ENCODE assay signal across 8 mouse cellular contexts in the genomic region with DNA sequence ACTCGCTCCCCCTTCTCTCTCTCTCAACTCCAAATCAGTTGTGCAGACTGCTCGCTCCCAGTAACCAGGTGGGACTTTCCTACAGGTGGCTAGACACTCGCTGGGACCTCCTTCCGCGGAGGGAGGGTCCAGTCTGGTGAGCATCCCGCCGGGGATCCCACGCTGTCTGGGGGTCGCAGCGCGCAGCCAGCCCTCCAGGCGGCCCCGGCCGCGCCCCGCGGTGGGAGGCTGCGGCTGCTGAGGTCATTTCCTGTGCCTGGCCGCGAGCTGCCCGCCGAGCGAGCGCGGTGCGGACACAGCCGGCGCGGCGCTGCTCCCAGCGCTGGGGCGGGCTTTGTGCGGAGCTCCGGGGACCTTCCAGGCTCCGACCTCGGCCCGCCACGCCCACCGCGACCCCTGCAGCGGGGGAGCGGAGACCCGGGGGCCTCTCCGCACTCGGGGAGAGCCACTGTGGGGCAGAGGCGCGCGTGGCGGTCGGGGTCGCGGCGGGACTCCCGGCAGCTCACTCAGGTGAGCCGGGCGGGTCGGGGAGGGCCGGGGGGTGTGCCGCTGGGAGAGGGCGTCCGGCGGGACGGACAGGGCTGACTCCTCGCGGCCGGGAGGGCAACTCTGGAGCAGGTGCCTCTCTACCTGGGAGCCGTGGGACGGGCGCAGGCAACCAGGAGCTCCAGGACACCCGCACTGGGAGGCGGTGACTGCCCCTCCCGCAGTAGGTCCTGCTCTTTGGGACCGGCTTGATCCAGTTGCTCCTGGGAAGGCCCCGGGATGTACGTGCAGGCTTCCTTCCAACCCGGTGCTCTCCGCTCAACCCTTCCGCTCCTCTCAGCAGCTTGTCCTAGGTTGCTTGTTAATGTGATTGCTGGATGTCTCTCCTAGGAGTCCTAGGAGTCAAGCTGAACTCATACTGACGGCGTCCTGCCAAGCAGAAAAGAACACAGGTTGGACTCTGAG. TPM values are rescaled to one million over a fixed set of nuclear protein-coding genes. Genes with fewer than 3 reads are reported as not detected.
DNase-seq lines count a peak whose midpoint lies in the region; ATAC-seq lines count a peak whose summit lies in the region.

A gene (plus strand): TSS at position 253 of the 951 bp plus-strand sequence.

- peaks cover 60% of the 10 kb centered on the region for H3K27me3 ChIP-seq in liver, embryonic 15.5 days
- H3K27me3 ChIP-seq in neural tube, embryonic 11.5 days (ENCODE audit: control insufficient read depth, insufficient read depth, low read length), result no peaks in the 10 kb centered on the region

- no peaks in the 10 kb centered on the region for H3K9me3 ChIP-seq in liver, embryonic 15.5 days (replicated peaks)
- no peaks in the 10 kb centered on the region for H3K9me3 ChIP-seq in neural tube, embryonic 11.5 days (ENCODE audit: control insufficient read depth, low read length)

- peak within 1 kb of the TSS; percentile 78 for H3K4me2 ChIP-seq in liver, embryonic 15.5 days
- H3K4me2 ChIP-seq in neural tube, embryonic 11.5 days (ENCODE audit: low read depth), result peak within 1 kb of the TSS; percentile 82

- H3K4me1 ChIP-seq in liver, embryonic 15.5 days (replicated peaks), result no peaks in the 10 kb centered on the region
- 0 out of 2 replicates have a peak, but pooled peaks cover 5% of the 10 kb centered on the region for H3K4me1 ChIP-seq in neural tube, embryonic 11.5 days (ENCODE audit: control insufficient read depth, insufficient read depth, low read length)

- no peaks in the 10 kb centered on the region for H3K36me3 ChIP-seq in liver, embryonic 15.5 days (replicated peaks)
- no peaks in the 10 kb centered on the region for H3K36me3 ChIP-seq in neural tube, embryonic 11.5 days (ENCODE audit: control insufficient read depth, insufficient read depth, low read length)

- peak within 1 kb of the TSS; percentile 35; the same call in 1 of the 2 replicates for H3K9ac ChIP-seq in liver, embryonic 15.5 days
- H3K9ac ChIP-seq in neural tube, embryonic 11.5 days (ENCODE audit: low read length), result peak within 1 kb of the TSS; percentile 86

- peak within 1 kb of the TSS; percentile 61 for H3K4me3 ChIP-seq in liver, embryonic 15.5 days (replicated peaks)
- peak within 1 kb of the TSS; percentile 78 for H3K4me3 ChIP-seq in neural tube, embryonic 11.5 days (ENCODE audit: low read depth, low read length)

- no peak within 1 kb of the TSS for H3K27ac ChIP-seq in liver, embryonic 15.5 days (replicated peaks)
- peak within 1 kb of the TSS; percentile 39; the same call in 1 of the 2 replicates for H3K27ac ChIP-seq in neural tube, embryonic 11.5 days (ENCODE audit: low read depth, low read length)

- peak; percentile 34; the same call in 1 of the 2 replicates for ATAC-seq in liver, embryonic 15.5 days (ENCODE audit: insufficient read depth)
- ATAC-seq in neural tube, embryonic 11.5 days (ENCODE audit: insufficient read depth, low FRiP score, low TSS enrichment), result peak; percentile 95

- WGBS in liver, embryonic 15.5 days (ENCODE audit: insufficient replicate concordance), result 2% methylated on average over 80 of the region's 80 CpGs
- WGBS in neural tube, embryonic 11.5 days, result 1% methylated on average over 70 of the region's 80 CpGs

- DNase-seq in B cell, adult 2 months, result peak; percentile 54 to 64
- peak; percentile 86 for DNase-seq in ZHBTc4 (ENCODE audit: low read depth, low spot score)
- DNase-seq in embryo, embryonic 10.5 days (ENCODE audit: low spot score), result peak; percentile 80
- DNase-seq in heart, adult 9 months (ENCODE audit: low spot score in 2 of 2), result peak; percentile 23 to 38
- DNase-seq in kidney, adult 8-10 months, result peak; percentile 47 to 53
- peak; percentile 84 for DNase-seq in neural tube, embryonic 11.5 days (ENCODE audit: low spot score)
- peak; percentile 39 for DNase-seq in thymus, postnatal 14 days

RNA-seq across cellular contexts. Expression of the gene that starts here (rescaled TPM):
- polyA plus RNA-seq in liver, embryonic 15.5 days (2015; fragmentation: Nextera tagmentation; extraction: Ambion mirVana), result 0.06 and 0.13 TPM in 2 replicates
- polyA plus RNA-seq in neural tube, embryonic 11.5 days (2014; fragmentation: Nextera tagmentation; extraction: Ambion mirVana), result 6.2 and 7.4 TPM in 2 replicates

Comparison
In these comparisons a context has a peak if more than half of its experiments do, and no peak if none do; other contexts are left out.
1. Peak in ATAC-seq, H3K4me3 ChIP-seq, H3K9ac ChIP-seq and H3K4me2 ChIP-seq in liver, embryonic 15.5 days; RNA of the gene not detected or under 1 TPM.
2. DNase-seq: peak in every context shown above with its lines; median percentile 86 in ZHBTc4; 84 in neural tube, embryonic 11.5 days; 80 in embryo, embryonic 10.5 days; 59 in B cell, adult 2 months; 50 in kidney, adult 8-10 months; 39 in thymus, postnatal 14 days; 30 in heart, adult 9 months.